Mouse (Mus musculus) embryonic facial prominence, embryonic 11.5 days (tissue): ENCODE data around the gene Zfr2. TPM values are rescaled to one million over a fixed set of nuclear protein-coding genes. Genes with fewer than 3 reads are reported as not detected.

ENCODE experiments used
- ATAC-seq: fragments of 200-750 bp; cut with Nextera tagmentation; replicated peaks from 2 replicates; pipeline ENCODE4 v1.8.0; 2017; ENCODE audit warnings: low read depth; ENCODE audit not compliant: insufficient number of reproducible peaks, low FRiP score, low TSS enrichment
- DNase-seq: peaks from one replicate; pipeline ENCODE4 v3.0.0-alpha.2; 2015; ENCODE audit warnings: low spot score
- H3K27ac ChIP-seq: fragments of 300-500 bp; sonication (generic); replicated peaks from 2 replicates; pipeline ENCODE4 v1.5.1; 2014; ENCODE audit warnings: mild to moderate bottlenecking, low read depth, low read length, control low read depth
- H3K27me3 ChIP-seq: fragments of 300-500 bp; sonication (generic); 2 replicates; pipeline ENCODE4 v1.6.1; 2014; ENCODE audit warnings: mild to moderate bottlenecking, low read length, moderate library complexity, mixed read lengths; ENCODE audit not compliant: control insufficient read depth, insufficient read depth
- H3K36me3 ChIP-seq: fragments of 300-500 bp; sonication (generic); replicated peaks from 2 replicates; pipeline ENCODE4 v1.6.1; 2014; ENCODE audit warnings: low read depth, mild to moderate bottlenecking, low read length, moderate library complexity, mixed read lengths; ENCODE audit not compliant: control insufficient read depth, insufficient read depth
- H3K4me1 ChIP-seq: fragments of 300-500 bp; sonication (generic); 2 replicates; pipeline ENCODE4 v1.6.1; 2014; ENCODE audit warnings: low read length, mixed read lengths; ENCODE audit not compliant: control insufficient read depth, insufficient read depth
- H3K4me2 ChIP-seq: fragments of 300-500 bp; sonication (generic); 2 replicates; pipeline ENCODE4 v1.6.1; 2014; ENCODE audit warnings: low read depth, mild to moderate bottlenecking, control low read depth, low read length, moderate library complexity
- H3K4me3 ChIP-seq: fragments of 300-500 bp; sonication (generic); 2 replicates; pipeline ENCODE4 v1.5.1; 2014; ENCODE audit warnings: low read depth, low read length, control low read depth
- H3K9ac ChIP-seq: fragments of 300-500 bp; sonication (generic); replicated peaks from 2 replicates; pipeline ENCODE4 v1.6.1; 2014; ENCODE audit warnings: mild to moderate bottlenecking, control low read depth, low read length
- H3K9me3 ChIP-seq: fragments of 300-500 bp; sonication (generic); replicated peaks from 2 replicates; pipeline ENCODE4 v1.6.1; 2016; ENCODE audit warnings: mild to moderate bottlenecking, low read length, inconsistent platforms, mixed read lengths; ENCODE audit not compliant: control insufficient read depth
- WGBS: fragments of 180-500 bp; shearing (Covaris S2); extraction: QIAGEN DNeasy Blood & Tissue Kit; methylation state at CpG from one replicate; pipeline ENCODE4 v1.1.7; 2014; 5-methylcytosine and 5-hydroxymethylcytosine counted together
- polyA plus RNA-seq: library from polyadenylated mRNA; unstranded; fragments of >200 nt; fragmentation: Nextera tagmentation; extraction: Ambion mirVana; gene quantifications from 2 replicates; pipeline ENCODE4 v1.2.1, GENCODE M21; 2014

The Zfr2 gene
- polyA plus RNA-seq, 1 experiment from 2014 or later: 2.5 TPM

- no peak overlapping the region for H3K27ac ChIP-seq
- WGBS: 89% methylated on average over 16 of the region's 16 CpGs
- H3K9ac ChIP-seq: no peak overlapping the region
- no peak overlapping the region for H3K4me3 ChIP-seq
- DNase-seq (no peak), ATAC-seq (no peak)
- no peak overlapping the region for H3K4me2 ChIP-seq
- peaks cover 5% of the 10 kb centered on the region; the same call in 1 of the 2 replicates for H3K4me1 ChIP-seq
- H3K9me3 ChIP-seq: no peaks in the 10 kb centered on the region
- no peaks in the 10 kb centered on the region for H3K36me3 ChIP-seq
- peaks cover 13% of the 10 kb centered on the region for H3K27me3 ChIP-seq
Observed at GRCm38 (mm10) chr10:81242021-81242420, 9.1 kb downstream of the Zfr2 start.

DNA sequence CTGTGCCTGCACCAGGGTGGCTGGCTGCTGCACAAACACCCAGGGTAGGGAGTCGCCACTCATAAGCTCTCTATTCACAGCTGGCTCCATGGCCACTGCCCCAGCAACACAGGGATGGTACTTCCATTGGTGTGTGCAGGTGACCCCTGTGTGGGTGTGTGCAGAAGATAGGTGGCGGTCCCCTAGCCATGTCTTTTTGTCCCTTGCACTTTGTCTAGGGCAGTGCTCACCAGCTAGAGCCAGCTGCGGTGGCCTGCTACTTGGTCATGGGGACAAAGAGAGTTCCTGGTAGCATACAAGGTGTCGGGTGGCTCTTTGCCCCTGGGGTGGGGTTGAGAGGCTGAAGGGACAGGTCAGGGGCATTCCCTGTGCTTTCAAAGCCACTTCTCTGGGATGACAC, 11.2 kb downstream of the Zfr2 start:
- no peak overlapping the region for H3K27ac ChIP-seq
- H3K4me2 ChIP-seq: no peak overlapping the region
- H3K36me3 ChIP-seq: no peaks in the 10 kb centered on the region
- no peak for DNase-seq
- peaks cover 13% of the 10 kb centered on the region for H3K27me3 ChIP-seq
- peaks cover 5% of the 10 kb centered on the region; the same call in 1 of the 2 replicates for H3K4me1 ChIP-seq
- H3K9me3 ChIP-seq: no peaks in the 10 kb centered on the region
- 69% methylated on average over 4 of the region's 4 CpGs for WGBS
- H3K4me3 ChIP-seq: no peak overlapping the region
- H3K9ac ChIP-seq: no peak overlapping the region
- no peak for ATAC-seq

GRCm38 (mm10) chr10:81244595-81244994, 11.6 kb downstream of the Zfr2 start:
- ATAC-seq (0 out of 2 replicates have a peak, but pooled peaks have one; percentile 43), DNase-seq (peak; percentile 78)
- Histone ChIP-seq H3K9me3 (no peaks in the 10 kb centered on the region), H3K4me1 (peaks cover 5% of the 10 kb centered on the region; the same call in 1 of the 2 replicates), H3K27ac (no peak overlapping the region), H3K27me3 (peaks cover 10% of the 10 kb centered on the region), H3K4me2 (no peak overlapping the region), H3K36me3 (no peaks in the 10 kb centered on the region), H3K4me3 (no peak overlapping the region), H3K9ac (no peak overlapping the region)
- 8% methylated on average over 17 of the region's 17 CpGs for WGBS

GRCm38 (mm10) chr10:81245166-81245565, 12.2 kb downstream of the Zfr2 start:
- H3K36me3 ChIP-seq: no peaks in the 10 kb centered on the region
- no peak for ATAC-seq
- H3K9me3 ChIP-seq: no peaks in the 10 kb centered on the region
- WGBS: 80% methylated on average over 6 of the region's 6 CpGs
- no peak overlapping the region for H3K4me3 ChIP-seq
- H3K4me1 ChIP-seq: no peaks in the 10 kb centered on the region
- peaks cover 5% of the 10 kb centered on the region for H3K27me3 ChIP-seq
- no peak for DNase-seq
- H3K27ac ChIP-seq: no peak overlapping the region
- no peak overlapping the region for H3K9ac ChIP-seq
- no peak overlapping the region for H3K4me2 ChIP-seq

- ATAC-seq (no peak), DNase-seq (no peak)
- Histone ChIP-seq H3K27ac (no peak overlapping the region), H3K4me3 (no peak overlapping the region), H3K4me1 (peaks cover 2% of the 10 kb centered on the region; the same call in 1 of the 2 replicates), H3K4me2 (no peak overlapping the region), H3K27me3 (peaks cover 12% of the 10 kb centered on the region), H3K9ac (no peak overlapping the region), H3K36me3 (no peaks in the 10 kb centered on the region), H3K9me3 (no peaks in the 10 kb centered on the region)
- 97% methylated on average over 2 of the region's 2 CpGs for WGBS
Observed at GRCm38 (mm10) chr10:81247804-81248203, 14.8 kb downstream of the Zfr2 start.

GRCm38 (mm10) chr10:81249442-81249841, 16.5 kb downstream of the Zfr2 start:
- no peak for ATAC-seq
- Histone ChIP-seq H3K4me2 (no peak overlapping the region), H3K27me3 (peaks cover 18% of the 10 kb centered on the region), H3K27ac (no peak overlapping the region), H3K9me3 (no peaks in the 10 kb centered on the region), H3K4me1 (peaks cover 2% of the 10 kb centered on the region; the same call in 1 of the 2 replicates), H3K4me3 (no peak overlapping the region), H3K9ac (no peak overlapping the region), H3K36me3 (no peaks in the 10 kb centered on the region)
- no peak for DNase-seq
- 87% methylated on average over 8 of the region's 8 CpGs for WGBS

DNA sequence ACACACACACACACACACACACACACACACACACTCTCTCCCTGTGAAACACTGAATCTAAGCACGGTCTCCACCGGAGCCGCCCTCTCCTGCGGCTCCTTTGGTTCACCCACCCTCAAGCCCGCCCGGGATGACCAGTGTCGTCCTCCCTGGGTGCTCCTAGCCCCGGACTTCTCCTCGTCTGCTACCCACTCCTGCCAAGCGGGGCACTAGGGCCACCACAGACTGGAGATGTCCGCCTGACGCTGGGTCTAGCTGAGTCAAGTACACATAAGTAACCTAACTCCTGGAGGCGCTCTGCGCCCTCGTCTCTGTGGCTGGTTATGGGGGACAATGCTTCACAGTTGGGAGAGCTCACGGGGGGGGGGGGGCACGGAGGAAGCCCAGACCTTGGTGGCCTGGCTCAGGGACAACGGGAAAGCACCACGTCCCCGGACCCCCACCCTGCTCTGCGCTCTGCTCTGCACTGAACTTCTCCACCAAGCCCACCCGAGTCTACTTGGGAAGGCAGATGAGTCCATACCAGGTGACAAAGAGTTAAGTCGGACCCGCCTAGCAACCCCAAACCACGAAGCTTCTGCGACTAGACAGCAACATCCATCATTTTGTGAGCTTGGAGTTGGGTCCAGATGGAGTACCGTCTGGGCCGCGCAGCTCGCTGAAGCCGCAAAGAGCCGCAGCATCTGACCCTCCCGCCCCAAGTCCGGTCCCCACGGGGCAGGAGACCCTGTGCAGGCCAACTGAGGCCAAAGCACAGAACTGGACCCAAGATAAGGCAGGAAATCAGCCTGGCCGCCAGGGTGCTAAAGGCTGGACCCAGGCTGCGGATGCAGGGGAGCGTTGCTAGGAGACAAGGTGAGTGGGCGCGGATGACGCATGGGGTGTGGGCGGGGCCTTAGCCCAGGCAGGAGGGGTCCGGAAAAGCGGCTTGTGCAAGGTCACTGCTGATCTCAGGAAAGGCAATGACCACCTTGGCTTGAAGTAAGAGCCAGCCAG, 19.8 kb downstream of the Zfr2 start, which contains the start of gene Matk:
Matk (plus strand) TSS at position 512 of the 996 bp plus-strand sequence.
- peaks cover 2% of the 10 kb centered on the region; the same call in 1 of the 2 replicates for H3K4me1 ChIP-seq
- ATAC-seq (0 out of 2 replicates have a peak, but pooled peaks have one; percentile 16), DNase-seq (peak; percentile 76)
- no peak within 1 kb of the TSS for H3K27ac ChIP-seq
- H3K9me3 ChIP-seq: no peaks in the 10 kb centered on the region
- no peak within 1 kb of the TSS for H3K4me3 ChIP-seq
- 0 out of 2 replicates have a peak within 1 kb of the TSS, but pooled peaks have one; percentile 14 for H3K4me2 ChIP-seq
- 7% methylated on average over 43 of the region's 44 CpGs for whole genome bisulfite sequencing
- H3K9ac ChIP-seq: peak within 1 kb of the TSS; percentile 9; the same call in 1 of the 2 replicates
- no peaks in the 10 kb centered on the region for H3K36me3 ChIP-seq
- peaks cover 33% of the 10 kb centered on the region for H3K27me3 ChIP-seq

DNA sequence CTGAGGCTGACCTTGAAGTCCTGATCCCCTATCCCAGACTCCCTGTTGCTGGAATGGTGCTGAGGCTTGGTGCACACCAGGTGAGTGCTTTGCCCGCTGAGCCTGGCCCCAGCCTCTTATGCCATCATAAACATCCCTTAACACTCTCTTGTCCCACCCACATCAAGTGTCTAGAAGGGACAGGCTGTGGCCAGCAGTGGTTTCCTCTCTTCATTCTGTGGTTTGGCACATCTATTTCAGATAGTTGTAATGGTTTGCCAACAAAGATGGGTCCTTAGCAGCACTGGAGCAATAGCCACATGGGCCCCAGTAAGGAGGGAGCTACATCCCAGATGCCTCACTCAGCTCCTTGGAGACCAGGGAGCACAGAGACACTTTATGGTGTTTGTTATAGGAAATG, 21.9 kb downstream of the Zfr2 start:
- Histone ChIP-seq H3K27me3 (peaks cover 50% of the 10 kb centered on the region), H3K36me3 (no peaks in the 10 kb centered on the region), H3K27ac (no peak overlapping the region), H3K9ac (no peak overlapping the region), H3K9me3 (no peaks in the 10 kb centered on the region), H3K4me3 (no peak overlapping the region), H3K4me1 (peaks cover 2% of the 10 kb centered on the region; the same call in 1 of the 2 replicates), H3K4me2 (no peak overlapping the region)
- WGBS: 60% methylated on average over 1 of the region's 1 CpGs
- ATAC-seq (no peak), DNase-seq (no peak)
